Mouse (Mus musculus) brain, embryonic 18.5 days (tissue): ENCODE results near the gene Epop.

ENCODE experiments used
- DNase-seq: peaks from one replicate; pipeline ENCODE4 v3.0.0-alpha.2; 2012; ENCODE audit warnings: low read depth, low spot score

The Epop gene

DNA sequence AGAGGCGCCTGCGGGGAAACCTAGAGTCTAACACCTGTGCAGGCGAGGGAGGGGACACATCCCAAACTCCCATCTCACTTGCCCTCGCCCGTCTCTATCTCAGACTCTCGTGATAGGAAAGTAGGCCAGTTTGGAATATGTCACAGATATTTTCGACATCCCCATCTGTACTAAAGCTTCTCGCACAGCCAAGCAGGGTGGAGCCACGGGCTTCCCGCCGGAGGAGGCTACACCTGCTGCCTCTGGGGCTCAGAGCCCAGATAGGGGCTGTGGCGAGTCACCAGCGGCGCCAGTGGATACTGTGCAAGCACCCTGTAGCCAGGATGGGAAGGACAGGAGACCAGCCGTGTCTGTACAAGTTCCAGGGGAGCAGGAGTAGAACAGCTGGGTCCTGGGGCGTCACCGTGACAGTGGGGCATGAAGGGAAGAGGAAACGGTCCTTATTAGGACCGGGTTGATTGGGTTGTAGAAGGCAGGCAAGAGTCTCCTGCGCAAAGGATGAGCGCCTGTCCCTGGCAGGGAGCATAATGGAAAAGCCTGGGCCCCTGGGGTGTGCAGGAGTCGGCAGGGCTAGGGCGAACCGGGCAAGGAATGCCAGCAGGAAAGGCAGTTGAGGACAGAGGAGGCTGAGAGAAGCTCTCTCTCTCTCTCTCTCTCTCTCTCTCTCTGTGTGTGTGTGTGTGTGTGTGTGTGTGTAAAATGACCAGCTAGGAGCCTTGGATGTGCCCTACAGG lies 39.1 kb downstream of the Epop start:
- DNase-seq, result no peak

GRCm38 (mm10) chr11:97589216-97589615 lies 40.3 kb downstream of the Epop start:
- no peak for DNase-seq

DNA sequence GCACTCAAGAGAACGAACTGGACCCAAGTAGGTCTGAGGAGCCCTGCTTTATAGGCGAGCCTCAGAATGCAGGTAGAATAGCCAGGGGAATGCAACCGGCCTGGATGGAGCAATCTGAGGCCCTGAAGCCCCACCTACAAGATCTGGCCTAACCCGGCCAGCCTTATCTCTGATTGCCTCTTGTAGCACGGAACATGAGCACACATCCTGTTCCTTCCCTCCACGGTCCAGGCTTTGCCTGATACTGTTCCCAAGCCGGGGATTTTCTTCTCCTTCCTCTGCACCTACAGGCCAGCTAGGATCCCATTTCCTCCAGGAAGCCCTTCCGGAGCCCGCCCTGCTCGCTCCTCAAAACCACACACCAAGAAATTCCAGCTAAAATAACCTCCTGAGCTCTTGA lies 43.6 kb downstream of the Epop start:
- DNase-seq, result no peak

GRCm38 (mm10) chr11:97584476-97584875 lies 45.0 kb downstream of the Epop start:
- DNase-seq, result no peak

GRCm38 (mm10) chr11:97579088-97579857 lies 50.2 kb downstream of the Epop start:
- no peak for DNase-seq

DNA sequence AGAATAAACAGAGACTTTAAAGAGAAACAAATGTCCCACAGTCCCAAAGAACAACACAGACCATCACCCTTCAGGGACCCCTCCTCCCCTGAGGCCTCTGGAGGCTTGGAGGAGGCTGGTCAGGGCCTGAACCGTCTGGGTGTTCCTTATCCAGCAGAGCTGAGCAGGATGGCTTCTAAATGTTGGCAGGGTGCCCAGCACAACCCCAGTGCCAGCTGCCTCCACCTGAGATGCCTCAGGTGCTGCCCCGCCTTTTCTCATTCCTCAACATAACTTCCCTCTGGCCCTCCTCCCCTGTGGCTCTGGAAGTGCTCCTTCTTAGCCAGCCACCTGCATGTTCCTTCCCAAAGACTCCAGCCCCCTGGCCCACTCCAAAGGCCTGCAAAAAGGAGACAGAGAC lies 51.2 kb downstream of the Epop start:
- no peak for DNase-seq
